Mouse (Mus musculus) C2C12 (cell line): Measurements from ENCODE around the gene Chd6.

Experiments used
- CTCF ChIP-seq: IDR thresholded peaks from one replicate; pipeline ENCODE4 v1.5.1; 2011; ENCODE audit not compliant: control insufficient read depth, insufficient read depth, insufficient read length
- MAX ChIP-seq: IDR thresholded peaks from one replicate; pipeline ENCODE4 v1.6.1; 2011; ENCODE audit warnings: mild to moderate bottlenecking, control low read depth

- TF ChIP-seq MAX (no peak), CTCF (peak; percentile 6)
These were observed 167.8 kb downstream of the Chd6 start for GRCm38 (mm10) chr2:160940930-160941709.
